In the genomic region with DNA sequence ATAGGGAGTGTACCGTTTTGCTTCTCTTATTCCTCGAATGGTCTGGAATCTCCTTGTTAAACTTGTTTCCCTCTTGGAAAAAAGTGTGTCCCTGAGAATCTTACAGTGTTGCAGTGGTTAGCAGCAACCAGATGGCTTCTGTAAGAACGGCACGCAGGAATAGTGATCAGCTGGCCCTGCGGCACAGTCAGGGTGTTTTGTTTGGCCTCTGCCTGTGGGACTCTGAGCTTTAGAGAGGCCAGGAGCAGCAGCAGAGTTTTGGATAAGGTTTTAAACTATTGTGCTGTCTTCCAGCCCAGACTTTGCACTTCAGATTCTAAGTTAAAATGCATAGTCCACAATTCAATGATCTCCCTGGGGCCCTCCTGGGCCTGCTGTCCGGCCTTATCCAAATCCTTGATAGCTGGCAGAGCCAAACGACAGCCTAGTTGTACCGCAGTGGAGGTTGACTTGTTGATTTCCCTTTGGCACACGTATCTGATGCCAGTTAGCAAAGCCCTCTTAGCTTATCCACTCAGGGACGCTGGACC, we compare ENCODE assay signal across 23 mouse cellular contexts.
"Had no signal": no experiment of that assay in that cellular context is flagged by ENCODE, and none has a peak within 500 bp of the region (broad histone marks: within the 10 kb centered on the region; RNA-seq: fewer than 3 reads in every experiment).

No protein-coding gene starts in this region.

- H3K9me3 ChIP-seq: limb, embryonic 10.5 days; limb, embryonic 13.5 days; liver, embryonic 12.5 days; liver, embryonic 15.5 days; lung, embryonic 15.5 days; megakaryocyte, embryonic 14.5 days; midbrain, embryonic 10.5 days; midbrain, embryonic 13.5 days; neural tube, embryonic 13.5 days; stomach, embryonic 15.5 days had no signal

- ATAC-seq: liver, embryonic 12.5 days; midbrain, embryonic 13.5 days; midbrain, embryonic 16.5 days had no signal

- H3K27ac ChIP-seq: layer of hippocampus, adult 2 months; limb, embryonic 10.5 days; limb, embryonic 13.5 days; liver, embryonic 12.5 days; liver, embryonic 15.5 days; lung, embryonic 15.5 days; midbrain, embryonic 10.5 days; midbrain, embryonic 13.5 days; neural tube, embryonic 13.5 days; stomach, embryonic 15.5 days had no signal

- DNase-seq: kidney, postnatal 10 days; layer of hippocampus, adult 9-11 months; liver; lung, adult 18-20 months; lung, postnatal 10 days; lung, postnatal 36 days; retina, postnatal 1 day; right cerebral cortex, postnatal 25 days; spleen, adult 18-20 months; thymus, postnatal 25 days had no signal

- H3K27me3 ChIP-seq: limb, embryonic 13.5 days; liver, embryonic 12.5 days; liver, embryonic 15.5 days; lung, embryonic 15.5 days; megakaryocyte, embryonic 14.5 days; midbrain, embryonic 13.5 days; neural tube, embryonic 13.5 days; stomach, embryonic 15.5 days had no signal

- H3K9ac ChIP-seq: limb, embryonic 13.5 days; liver, embryonic 12.5 days; liver, embryonic 15.5 days; lung, embryonic 15.5 days; midbrain, embryonic 13.5 days; neural tube, embryonic 13.5 days; stomach, embryonic 15.5 days had no signal

- H3K4me3 ChIP-seq: layer of hippocampus, adult 2 months; limb, embryonic 10.5 days; limb, embryonic 13.5 days; liver, embryonic 12.5 days; liver, embryonic 15.5 days; lung, embryonic 15.5 days; megakaryocyte, embryonic 14.5 days; midbrain, embryonic 10.5 days; midbrain, embryonic 13.5 days; myocyte; neural tube, embryonic 13.5 days; stomach, embryonic 15.5 days had no signal

- H3K4me1 ChIP-seq: limb, embryonic 10.5 days; limb, embryonic 13.5 days; liver, embryonic 12.5 days; liver, embryonic 15.5 days; lung, embryonic 15.5 days; midbrain, embryonic 10.5 days; midbrain, embryonic 13.5 days; neural tube, embryonic 13.5 days; stomach, embryonic 15.5 days had no signal

- H3K4me2 ChIP-seq: limb, embryonic 13.5 days; liver, embryonic 12.5 days; liver, embryonic 15.5 days; lung, embryonic 15.5 days; midbrain, embryonic 13.5 days; neural tube, embryonic 13.5 days; stomach, embryonic 15.5 days had no signal
